Mouse (Mus musculus): ENCODE measurements at regions not wholly inside any gene's neighbourhood (a gene's known extent, or its start where the extent isn't known, plus 50 kb on each side); places are given as distances from the start of the nearest gene placed in this dataset.

GRCm38 (mm10) chr1:137703882-137704281, 471.6 kb downstream of the Ptprc start:
- no peak for DNase-seq

GRCm38 (mm10) chr1:137698876-137699275, 476.6 kb downstream of the Ptprc start:
- no peak for DNase-seq

GRCm38 (mm10) chr1:137697289-137697688, 478.2 kb downstream of the Ptprc start:
- DNase-seq: no peak

GRCm38 (mm10) chr1:137696796-137697195, 478.7 kb downstream of the Ptprc start:
- no peak for DNase-seq

- no peak for DNase-seq
Measured at GRCm38 (mm10) chr1:137695751-137696150, 479.8 kb downstream of the Ptprc start.

- peak; percentile 19 for DNase-seq
Measured at GRCm38 (mm10) chr1:137692525-137692924, 483.0 kb downstream of the Ptprc start.

- peak; percentile 43 for DNase-seq
Measured at GRCm38 (mm10) chr1:137690860-137691595, 484.5 kb downstream of the Ptprc start.

- DNase-seq: peak; percentile 86
Measured at GRCm38 (mm10) chr1:137670650-137671049, 504.9 kb downstream of the Ptprc start.

GRCm38 (mm10) chr1:137669849-137670248, 505.7 kb downstream of the Ptprc start:
- no peak for DNase-seq

GRCm38 (mm10) chr1:137658141-137658540, 517.4 kb downstream of the Ptprc start:
- DNase-seq: no peak

GRCm38 (mm10) chr1:137656900-137657458, 518.5 kb downstream of the Ptprc start:
- peak; percentile 97 for DNase-seq

GRCm38 (mm10) chr1:137654171-137654570, 521.3 kb downstream of the Ptprc start:
- no peak for DNase-seq

- DNase-seq: peak; percentile 93
Measured at GRCm38 (mm10) chr1:137653495-137653894, 522.0 kb downstream of the Ptprc start.

GRCm38 (mm10) chr1:137650629-137651028, 524.9 kb downstream of the Ptprc start:
- no peak for DNase-seq

GRCm38 (mm10) chr1:137650082-137650481, 525.4 kb downstream of the Ptprc start:
- no peak for DNase-seq

- no peak for DNase-seq
Measured at GRCm38 (mm10) chr1:137648832-137649231, 526.7 kb downstream of the Ptprc start.

- DNase-seq: peak; percentile 96
Measured at GRCm38 (mm10) chr1:137644601-137645040, 530.9 kb downstream of the Ptprc start.

GRCm38 (mm10) chr1:137643508-137643907, 532.0 kb downstream of the Ptprc start:
- no peak for DNase-seq

GRCm38 (mm10) chr1:137640848-137641247, 534.7 kb downstream of the Ptprc start:
- no peak for DNase-seq

GRCm38 (mm10) chr1:137636947-137637346, 538.6 kb downstream of the Ptprc start:
- no peak for DNase-seq

GRCm38 (mm10) chr1:137636321-137636944, 539.1 kb downstream of the Ptprc start:
- DNase-seq: no peak

GRCm38 (mm10) chr1:137635781-137636180, 539.7 kb downstream of the Ptprc start:
- DNase-seq: no peak

- no peak for DNase-seq
Measured at GRCm38 (mm10) chr1:137631546-137631945, 544.0 kb downstream of the Ptprc start.

GRCm38 (mm10) chr1:137620672-137621071, 554.8 kb downstream of the Ptprc start:
- DNase-seq: peak; percentile 96
